Mouse (Mus musculus) right cerebral cortex, postnatal 14 days (tissue): ENCODE measurements at regions not wholly inside any gene's neighbourhood (a gene's known extent, or its start where the extent isn't known, plus 50 kb on each side); places are given as distances from the start of the nearest gene placed in this dataset.

ENCODE experiments used
- DNase-seq: peaks from one replicate; pipeline ENCODE4 v3.0.0; 2022

DNA sequence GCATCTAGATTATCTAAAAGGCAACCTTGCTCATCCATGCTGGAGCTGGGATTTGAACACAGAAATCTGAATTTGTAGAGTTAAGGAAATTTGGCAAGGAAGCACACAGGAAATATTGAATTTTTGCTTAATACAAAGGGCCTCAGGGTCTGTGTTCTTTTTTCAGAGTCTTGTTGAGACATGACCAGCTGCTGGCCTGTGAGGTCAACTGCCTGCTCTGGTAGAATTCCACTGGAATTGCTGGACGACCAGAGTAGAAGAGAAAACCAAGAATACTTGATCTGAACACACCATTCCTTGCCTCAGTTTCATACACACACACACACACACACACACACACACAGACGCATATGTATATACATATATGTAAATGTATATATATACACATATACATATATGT, 84.1 kb upstream of the Lifr start:
- no peak for DNase-seq

DNA sequence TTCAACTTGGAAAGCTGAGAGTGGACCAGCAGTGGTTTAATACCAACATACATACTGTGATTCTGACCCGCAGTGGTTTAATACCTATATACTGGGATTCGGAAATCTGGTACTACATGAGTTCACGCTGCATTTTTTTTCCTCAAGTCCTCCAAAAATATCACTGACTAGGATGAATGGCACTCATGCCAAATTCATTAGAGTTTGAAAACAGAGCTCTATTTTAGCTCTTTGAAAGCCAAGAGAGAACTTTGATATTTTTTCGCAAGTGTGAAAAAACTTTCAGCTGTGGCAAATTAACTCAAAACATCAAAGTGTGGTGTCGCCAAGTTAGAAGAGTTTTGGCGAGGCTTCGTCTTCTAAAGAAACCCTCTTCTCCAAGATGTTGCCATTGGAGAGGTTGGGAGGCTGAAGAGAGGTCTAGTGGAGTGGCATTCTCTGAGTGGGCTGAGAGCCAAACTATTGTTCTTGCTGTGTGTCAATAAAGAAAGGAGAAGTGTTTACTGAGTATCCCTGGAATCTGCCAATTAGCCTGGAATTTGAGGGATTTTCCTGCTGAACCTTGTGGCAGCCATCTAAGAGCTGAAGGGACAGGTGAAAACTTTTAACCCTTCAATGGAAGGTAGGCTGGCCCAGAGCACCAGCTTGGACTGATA, 81.6 kb upstream of the Lifr start:
- DNase-seq = no peak

DNA sequence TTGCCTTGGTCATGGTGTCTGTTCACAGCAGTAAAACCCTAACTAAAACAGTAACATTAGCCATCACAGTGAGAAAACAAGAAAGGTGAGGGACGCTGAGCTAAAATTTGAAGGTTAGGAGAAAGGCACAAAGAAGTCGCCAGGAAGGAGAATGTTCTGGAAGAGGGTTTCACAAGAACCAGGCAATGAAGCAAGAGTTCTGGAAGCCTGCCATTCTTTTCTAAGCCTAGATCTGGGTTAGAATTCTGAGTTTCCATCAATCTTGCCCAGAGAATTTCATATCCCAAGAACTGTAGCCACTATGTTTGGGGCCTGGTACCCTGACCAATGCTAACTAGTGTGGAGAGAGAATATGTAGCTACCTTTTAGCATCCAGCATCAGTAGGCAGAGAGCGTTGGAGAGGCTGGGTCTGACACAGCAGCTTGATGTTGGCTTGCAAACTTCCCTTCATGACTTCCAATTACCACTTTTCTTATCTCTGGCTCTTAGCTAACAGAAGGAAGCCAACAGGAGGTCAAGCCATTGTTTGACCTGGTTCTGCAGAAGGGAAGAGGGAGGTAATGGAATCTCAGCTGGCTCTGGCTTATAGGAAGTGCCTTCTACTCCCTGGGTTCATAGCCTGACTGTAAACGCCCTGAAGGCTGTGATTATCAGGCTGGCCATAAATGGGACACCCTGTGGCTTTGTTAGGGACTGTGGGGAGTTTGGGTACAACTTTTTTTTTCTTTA, 79.3 kb upstream of the Lifr start:
- no peak for DNase-seq

DNA sequence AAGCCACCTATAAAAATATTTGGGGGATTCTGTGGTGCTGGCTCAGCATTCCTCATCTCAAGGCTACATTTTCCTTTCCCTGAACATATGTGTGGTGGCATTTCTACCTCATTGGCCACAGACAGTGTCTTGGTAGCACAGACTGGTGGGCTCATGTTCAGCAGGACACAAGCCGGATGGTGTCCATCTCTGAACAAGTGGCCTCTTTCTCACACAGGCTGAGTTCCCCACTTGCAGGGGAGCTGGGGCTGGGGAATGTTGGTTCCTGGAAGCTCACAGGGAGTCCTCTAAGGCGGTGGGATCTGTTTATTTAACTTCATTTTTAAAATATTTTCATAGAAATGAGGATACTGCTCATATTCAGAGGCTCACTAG, 78.7 kb upstream of the Lifr start:
- no peak for DNase-seq

DNA sequence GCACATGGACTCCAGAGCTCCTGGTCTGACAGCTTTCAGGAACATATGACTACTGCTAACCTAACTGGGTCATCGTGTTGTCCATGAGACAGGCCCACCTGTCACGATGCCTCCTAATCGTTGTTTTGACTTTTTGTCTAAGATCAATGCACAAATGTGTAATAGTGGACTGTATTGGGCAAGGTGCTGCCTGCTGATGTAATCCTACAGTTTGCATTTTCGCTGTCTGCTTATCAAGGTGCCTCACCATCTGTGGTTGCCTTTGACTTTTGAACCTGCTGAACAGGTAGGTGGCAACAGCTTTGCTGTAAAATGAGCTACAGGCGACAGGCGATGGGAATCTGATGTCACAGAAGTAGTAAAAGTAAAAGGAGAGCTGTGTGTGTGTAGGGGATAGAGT, 78.0 kb upstream of the Lifr start:
- DNase-seq = no peak

DNA sequence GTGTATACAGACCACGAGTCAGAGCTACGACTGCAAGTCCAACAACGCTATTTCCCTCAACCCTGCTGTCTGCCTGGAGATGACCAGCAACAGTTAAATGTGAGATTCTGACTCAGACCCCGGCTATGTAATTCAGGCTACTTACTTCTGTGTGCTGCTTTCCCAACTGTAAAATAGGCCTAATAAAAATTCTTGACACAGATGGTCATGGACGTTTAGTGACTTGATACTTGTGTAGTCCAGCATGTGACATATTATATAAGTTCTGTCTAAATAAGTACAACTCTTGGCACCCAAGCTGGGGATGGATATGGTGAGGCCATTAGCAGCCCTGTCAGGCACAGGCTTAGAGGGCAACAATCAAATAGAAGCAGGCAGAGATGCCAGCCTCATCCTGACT, 77.4 kb upstream of the Lifr start:
- no peak for DNase-seq

DNA sequence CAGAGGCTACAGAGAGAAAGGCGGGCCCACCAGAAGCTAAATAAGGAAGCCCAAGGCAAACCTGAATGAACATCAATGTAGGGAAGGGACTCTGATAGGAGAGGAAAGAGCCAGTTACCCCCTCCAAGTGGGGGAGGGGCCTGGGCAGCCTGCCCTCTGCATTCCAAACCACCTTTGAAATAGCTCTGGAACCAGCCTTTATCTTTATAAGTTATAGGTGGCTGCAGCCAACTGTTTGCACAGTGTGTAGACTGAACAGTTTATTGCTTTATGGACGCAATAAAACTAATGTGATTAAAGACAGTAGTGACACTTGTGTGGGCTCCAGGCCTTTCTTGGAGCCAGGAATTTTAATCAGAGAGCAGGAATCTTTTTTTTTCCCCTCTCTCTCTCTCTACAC, 75.4 kb upstream of the Lifr start:
- no peak for DNase-seq

DNA sequence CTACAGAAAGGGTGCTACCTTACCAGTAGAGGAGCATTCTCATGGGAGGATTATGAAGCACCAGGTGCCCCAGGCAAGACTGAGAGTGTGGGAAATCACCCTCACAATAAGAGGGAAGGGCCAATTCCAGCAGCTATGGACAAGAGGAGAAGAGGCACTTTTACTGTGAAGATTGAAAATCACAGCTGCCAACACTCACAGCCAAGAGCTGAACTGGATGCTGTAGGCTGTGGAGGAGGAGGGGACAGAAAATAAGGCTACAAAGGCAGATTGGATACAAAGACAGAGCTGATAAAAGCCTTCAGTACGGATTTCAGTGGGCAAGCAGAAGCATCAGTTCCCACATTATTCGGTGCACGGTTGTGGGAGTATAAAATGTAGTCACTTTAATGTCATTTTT, 74.4 kb upstream of the Lifr start:
- no peak for DNase-seq

DNA sequence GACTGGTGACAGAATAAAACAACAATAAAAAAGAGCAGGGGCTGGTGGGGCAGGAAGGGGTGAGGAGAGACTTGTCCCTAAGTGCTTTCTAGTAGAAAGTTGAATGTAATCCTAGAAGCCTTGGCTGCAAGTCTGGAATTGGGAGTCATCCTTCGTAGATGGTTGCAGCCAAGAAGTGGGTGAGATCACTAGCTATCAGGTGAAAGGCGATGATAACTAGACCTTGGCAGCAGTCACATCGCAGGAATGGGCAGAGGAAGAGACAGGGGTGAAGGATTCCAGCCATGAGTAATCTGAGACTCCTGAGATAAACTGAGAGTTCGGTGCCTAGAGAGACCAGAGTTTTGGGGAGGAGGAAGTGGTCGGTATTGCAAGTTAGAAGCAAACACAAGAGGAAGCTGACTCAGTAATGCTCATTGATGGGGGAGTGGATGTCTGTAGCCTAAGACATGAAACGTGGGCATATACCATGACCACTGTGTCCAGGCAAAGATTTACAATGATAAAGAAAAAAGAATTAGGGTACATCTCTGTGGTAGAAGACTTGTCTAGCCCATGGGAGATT, 73.1 kb upstream of the Lifr start:
- no peak for DNase-seq

DNA sequence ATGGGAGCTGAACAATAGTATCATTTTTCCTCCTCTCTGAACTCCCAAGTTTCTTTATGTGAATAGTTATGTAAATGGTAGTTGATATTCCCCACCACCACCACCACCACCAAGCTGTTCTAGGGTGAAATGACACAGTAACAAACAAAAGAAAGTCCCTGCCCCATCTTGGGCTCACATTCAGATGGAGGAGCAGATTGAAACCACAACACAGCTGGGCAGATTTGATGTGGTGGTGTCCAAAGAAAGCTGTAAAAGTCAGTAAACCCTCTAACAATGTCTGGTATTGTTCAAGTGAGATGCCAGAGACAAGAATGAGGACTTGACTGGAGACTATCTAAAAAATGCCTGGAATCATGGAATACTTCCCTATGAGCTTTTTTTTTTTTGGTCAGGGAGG, 67.8 kb upstream of the Lifr start:
- DNase-seq = no peak

DNA sequence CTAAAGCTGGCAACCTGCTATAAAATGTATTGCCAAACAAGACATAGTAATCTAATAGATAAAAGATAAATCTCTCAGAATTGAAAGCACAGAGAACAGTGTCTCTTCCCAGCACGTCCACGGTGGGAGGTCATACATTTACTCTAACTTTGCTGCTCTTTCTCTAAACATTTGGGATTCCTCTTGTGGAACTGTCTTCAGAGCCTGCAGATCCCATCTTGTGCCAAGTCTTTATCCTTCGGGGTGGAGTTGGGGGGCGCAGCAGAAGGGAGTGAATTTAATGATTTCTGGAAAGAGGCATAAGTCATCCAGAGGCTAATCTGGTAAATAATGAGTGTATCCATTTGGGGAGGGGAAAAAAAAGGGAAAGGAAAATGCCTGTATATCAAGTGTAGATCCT, 65.2 kb upstream of the Lifr start:
- no peak for DNase-seq

DNA sequence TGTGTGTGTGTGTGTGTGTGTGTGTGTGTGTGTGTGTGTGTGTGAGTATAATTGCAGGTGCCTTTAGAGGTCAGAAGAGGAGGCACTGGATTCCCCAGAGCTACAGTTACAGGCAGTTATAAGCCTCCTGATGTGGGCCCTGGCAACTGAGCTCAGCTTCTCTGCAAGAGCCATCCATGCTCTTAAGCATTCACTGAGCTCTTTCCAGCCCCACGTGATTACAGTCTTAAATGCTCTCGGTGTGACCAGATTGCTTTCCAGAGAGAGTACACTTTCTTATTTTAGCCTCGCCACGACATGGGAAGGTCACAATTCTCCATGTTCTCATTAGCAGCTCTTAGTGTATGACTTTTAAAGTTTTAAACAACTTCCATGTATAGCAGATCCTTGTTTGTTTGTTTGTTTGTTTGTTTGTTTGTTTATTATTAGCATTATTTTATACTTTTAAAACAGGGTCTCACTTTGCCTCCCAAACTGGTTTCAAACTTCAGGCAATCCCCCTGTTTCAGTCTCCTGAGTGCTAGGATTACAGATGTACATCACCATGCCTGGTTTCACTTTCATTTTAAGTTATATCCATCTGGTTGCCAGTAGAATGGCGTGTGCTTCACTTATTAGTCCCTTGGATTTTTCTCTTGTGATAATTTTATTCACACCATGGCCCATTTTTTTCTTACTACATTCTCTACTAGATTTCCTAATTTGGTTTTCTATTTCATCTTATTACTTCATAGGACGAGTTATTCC, 58.9 kb upstream of the Lifr start:
- no peak for DNase-seq

DNA sequence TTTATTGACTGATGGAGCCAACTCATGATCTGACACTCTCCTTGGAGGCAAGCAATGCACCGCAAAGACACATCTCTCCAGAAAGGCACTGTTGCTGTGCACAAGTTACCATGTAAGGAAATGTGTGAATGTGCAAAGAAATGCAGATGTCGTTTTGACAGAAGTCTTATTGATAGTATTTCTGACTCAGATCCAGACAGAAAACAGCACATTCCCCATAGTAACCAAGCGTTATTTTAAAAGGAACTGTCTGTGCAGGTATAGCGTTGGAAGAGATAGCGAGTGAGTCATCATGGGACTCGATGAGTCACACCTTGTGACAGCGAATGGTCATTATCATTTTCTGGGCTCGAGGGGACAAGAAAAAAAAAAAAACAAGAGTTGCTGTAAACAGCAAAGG, 52.9 kb upstream of the Lifr start:
- DNase-seq = no peak

DNA sequence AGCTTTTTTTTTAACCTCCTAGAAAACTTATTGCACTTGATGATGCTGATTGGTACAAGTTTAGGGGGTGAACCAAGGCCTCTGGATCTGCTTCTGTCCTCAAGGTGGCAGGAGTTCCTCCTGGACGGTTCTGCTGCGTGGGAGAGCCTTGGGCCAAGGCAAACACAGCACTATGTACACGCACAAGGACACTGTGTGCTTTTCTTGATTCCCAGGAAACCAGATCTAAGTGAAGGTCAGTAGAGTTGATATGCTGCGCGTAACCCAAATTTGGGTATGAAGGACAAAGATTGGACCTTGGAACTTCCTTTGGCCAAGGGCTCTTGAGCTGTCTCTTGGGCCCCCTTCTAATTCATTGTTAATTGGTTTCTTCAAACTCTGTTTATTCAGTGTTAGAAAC, 51.3 kb upstream of the Lifr start:
- no peak for DNase-seq

DNA sequence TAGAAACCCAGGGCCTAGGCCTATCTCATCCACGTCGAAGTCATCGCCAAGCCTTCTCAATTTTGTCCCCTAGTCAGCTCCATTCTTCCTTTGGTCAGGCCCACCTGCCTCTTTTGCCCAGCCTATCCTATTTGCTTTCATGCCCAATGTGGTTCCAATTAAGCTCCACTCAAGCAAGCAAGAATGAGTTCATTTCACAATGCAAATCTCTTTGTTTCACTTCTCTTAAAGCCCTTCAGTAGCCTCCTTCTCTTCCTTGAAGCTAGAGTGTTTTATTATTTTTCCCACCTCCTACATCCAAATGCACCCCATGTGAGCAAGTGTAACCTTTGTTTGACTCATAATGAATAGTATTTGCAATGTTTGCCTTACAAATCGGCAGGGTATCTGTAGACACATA, 50.6 kb upstream of the Lifr start:
- no peak for DNase-seq
